Mouse (Mus musculus) CH12.LX (cell line): ENCODE measurements around the gene Fstl4. TPM values are rescaled to one million over a fixed set of nuclear protein-coding genes. Genes with fewer than 3 reads are reported as not detected.

Source experiments
- DNase-seq: peaks from one replicate; pipeline ENCODE4 v3.0.0-alpha.2; 2013; ENCODE audit errors: extremely low read depth
- H3K27ac ChIP-seq: 2 replicates; pipeline ENCODE4 v1.5.1; 2012; ENCODE audit warnings: low read depth, mild to moderate bottlenecking, control low read depth, moderate library complexity; ENCODE audit not compliant: insufficient read depth
- H3K27me3 ChIP-seq: replicated peaks from 2 replicates; pipeline ENCODE3; 2012; ENCODE audit warnings: inconsistent platforms
- H3K36me3 ChIP-seq, 2 experiments: replicated peaks in 1 of 2; 2 replicates each; pipeline versions ENCODE3 to v1.6.1; 2012; ENCODE audit warnings: inconsistent platforms in 1 of 2, low read length in 1 of 2, mild to moderate bottlenecking in 1 of 2, mixed read lengths in 1 of 2, moderate library complexity in 1 of 2; ENCODE audit not compliant: control insufficient read depth in 1 of 2, insufficient read depth in 1 of 2
- H3K4me1 ChIP-seq, 2 experiments: 2 replicates each; pipeline ENCODE4 v1.6.1; 2012; ENCODE audit warnings: inconsistent platforms in 1 of 2, moderate library complexity in 1 of 2; ENCODE audit not compliant: insufficient read depth in 2 of 2, control insufficient read depth in 1 of 2
- H3K4me2 ChIP-seq: 2 replicates; pipeline ENCODE4 v1.6.1; 2012; ENCODE audit warnings: low read depth, mild to moderate bottlenecking, control low read depth; ENCODE audit not compliant: poor library complexity, insufficient read depth, severe bottlenecking
- H3K4me3 ChIP-seq, 3 experiments: fragments of 150-350 bp in 1 of 3; sonication (generic) in 1 of 3; replicated peaks in 1 of 3; 2 replicates each; pipeline versions ENCODE3 to v1.5.1; 2011 to 2012; ENCODE audit warnings: low read depth in 2 of 3, low read length in 2 of 3, mild to moderate bottlenecking in 2 of 3, moderate library complexity in 2 of 3, control low read depth in 1 of 3, improper control_type of control experiment in 1 of 3, inconsistent platforms in 1 of 3, mixed read lengths in 1 of 3; ENCODE audit not compliant: poor library complexity in 1 of 3
- H3K79me2 ChIP-seq: replicated peaks from 2 replicates; pipeline ENCODE4 v1.6.1; 2012; ENCODE audit warnings: mild to moderate bottlenecking, moderate library complexity; ENCODE audit not compliant: control insufficient read depth, poor library complexity, insufficient read depth, severe bottlenecking; ENCODE audit errors: extremely low read depth
- H3K9ac ChIP-seq: 2 replicates; pipeline ENCODE4 v1.6.1; 2012; ENCODE audit warnings: low read depth, mild to moderate bottlenecking, control low read depth, moderate library complexity; ENCODE audit not compliant: insufficient read depth
- H3K9me3 ChIP-seq: replicated peaks from 2 replicates; pipeline ENCODE3; 2012; ENCODE audit warnings: low read length, inconsistent platforms, mixed read lengths
- CHD2 ChIP-seq: IDR thresholded peaks from 2 replicates; pipeline ENCODE4 v1.6.1; 2011; ENCODE audit warnings: low read length, improper control_type of control experiment
- ELF1 ChIP-seq: IDR thresholded peaks from 2 replicates; pipeline ENCODE4 v1.6.1; 2014; ENCODE audit warnings: low read depth, mild to moderate bottlenecking, inconsistent platforms, low read length, improper control_type of control experiment
- HCFC1 ChIP-seq: IDR thresholded peaks from 2 replicates; pipeline ENCODE4 v1.6.1; 2012; ENCODE audit warnings: low read depth, mild to moderate bottlenecking, inconsistent platforms, low read length, improper control_type of control experiment
- JUND ChIP-seq: conservative IDR thresholded peaks from 2 replicates; pipeline ENCODE4 v1.6.1; 2011; ENCODE audit warnings: low read depth, low read length, improper control_type of control experiment
- MAX ChIP-seq: IDR thresholded peaks from 2 replicates; pipeline ENCODE4 v1.6.1; 2011; ENCODE audit warnings: low read length, improper control_type of control experiment
- MAZ ChIP-seq: IDR thresholded peaks from 2 replicates; pipeline ENCODE4 v1.6.1; 2012; ENCODE audit warnings: low read depth, mild to moderate bottlenecking, inconsistent platforms, low read length, improper control_type of control experiment, moderate library complexity
- MXI1 ChIP-seq: IDR thresholded peaks from 2 replicates; pipeline ENCODE4 v1.6.1; 2011; ENCODE audit warnings: mild to moderate bottlenecking, low read depth, low read length, improper control_type of control experiment
- NRF1 ChIP-seq: IDR thresholded peaks from 2 replicates; pipeline ENCODE4 v1.6.1; 2014; ENCODE audit warnings: low read depth, mild to moderate bottlenecking, inconsistent platforms, low read length, improper control_type of control experiment, moderate library complexity
- PAX5 ChIP-seq: IDR thresholded peaks from 2 replicates; pipeline ENCODE4 v1.6.1; 2012; ENCODE audit warnings: low read length, inconsistent platforms, mixed read lengths
- POLR2A ChIP-seq: IDR thresholded peaks from 2 replicates; pipeline ENCODE4 v1.6.1; 2011; ENCODE audit warnings: low read depth, mild to moderate bottlenecking, improper control_type of control experiment, low read length
- SIN3A ChIP-seq: IDR thresholded peaks from 2 replicates; pipeline ENCODE4 v1.6.1; 2012; ENCODE audit warnings: low read length, improper control_type of control experiment, inconsistent platforms
- TBP ChIP-seq: conservative IDR thresholded peaks from 2 replicates; pipeline ENCODE4 v1.6.1; 2011; ENCODE audit warnings: low read depth, low read length, improper control_type of control experiment
- TCF12 ChIP-seq: IDR thresholded peaks from 2 replicates; pipeline ENCODE4 v1.6.1; 2014; ENCODE audit warnings: low read depth, mild to moderate bottlenecking, inconsistent platforms, low read length, improper control_type of control experiment
- UBTF ChIP-seq: IDR thresholded peaks from 2 replicates; pipeline ENCODE4 v1.6.1; 2012; ENCODE audit warnings: low read depth, mild to moderate bottlenecking, inconsistent platforms, low read length, improper control_type of control experiment, moderate library complexity
- ZC3H11A ChIP-seq: IDR thresholded peaks from 2 replicates; pipeline ENCODE4 v1.6.1; 2012; ENCODE audit warnings: low read depth, mild to moderate bottlenecking, inconsistent platforms, low read length, improper control_type of control experiment
- dilution Hi-C: fragments of 300-500 bp; cut with MboI; formaldehyde crosslinking; loops from 2 replicates; pipeline ENCODE4 v1.14.3; 2020; ENCODE audit warnings: low sequenced_read_pairs; ENCODE audit not compliant: extremely low pct_unique_long_range_greater_than_20kb, extremely low pct_ligation_motif_present
- in situ Hi-C: fragments of 300-500 bp; cut with MboI; formaldehyde crosslinking; loops from 3 replicates; pipeline ENCODE4 v1.14.3; 2019; ENCODE audit warnings: low sequenced_read_pairs, low pct_ligation_motif_present, low pct_unique_long_range_greater_than_20kb, mixed read lengths
- polyA plus RNA-seq: library from polyadenylated mRNA; unstranded; fragments of >175 nt; gene quantifications from 2 replicates; pipeline ENCODE4 v1.2.1, GENCODE M21; 2012; ENCODE audit warnings: low read depth; ENCODE audit not compliant: insufficient read length
- total RNA-seq, 2 experiments: library from RNA; depleted of rRNA; stranded (reverse); fragments of 300-350 nt in 1 of 2; fragments of >200 nt in 1 of 2; gene quantifications; 2 replicates each; pipeline ENCODE4 v1.2.3; 2012 to 2014

Fstl4 gene
- total and polyA plus RNA-seq, 3 experiments, result not detected

DNA sequence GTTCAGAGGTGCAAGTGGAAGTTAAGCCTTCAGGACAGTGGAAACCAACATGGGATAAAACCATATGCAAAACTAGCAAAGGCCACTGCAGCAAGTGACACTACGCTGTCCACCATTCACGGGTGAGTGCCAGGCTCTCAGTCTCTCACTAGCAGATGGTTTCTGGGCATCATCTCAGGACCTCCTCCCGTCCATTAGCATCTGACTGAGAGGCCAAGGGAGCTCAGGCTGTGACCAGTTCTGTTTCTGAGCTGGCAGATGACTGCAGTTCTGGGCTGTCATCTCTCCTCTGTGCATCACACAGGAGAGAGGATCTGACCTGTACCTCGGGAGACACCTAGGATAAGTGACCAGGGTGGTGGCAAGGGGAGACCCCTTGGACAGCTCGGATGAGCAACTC is 249.5 kb downstream of the Fstl4 start:
- dilution Hi-C loops, result no loop called here
- no peak for TF ChIP-seq TCF12
- TF ChIP-seq JUND, result no peak
- no peak for TF ChIP-seq CHD2
- no peak for TF ChIP-seq UBTF
- no peak for TF ChIP-seq TBP
- TF ChIP-seq SIN3A, result no peak
- TF ChIP-seq MAZ, result no peak
- no peak for TF ChIP-seq ZC3H11A
- H3K9ac ChIP-seq, result no peak overlapping the region

DNA sequence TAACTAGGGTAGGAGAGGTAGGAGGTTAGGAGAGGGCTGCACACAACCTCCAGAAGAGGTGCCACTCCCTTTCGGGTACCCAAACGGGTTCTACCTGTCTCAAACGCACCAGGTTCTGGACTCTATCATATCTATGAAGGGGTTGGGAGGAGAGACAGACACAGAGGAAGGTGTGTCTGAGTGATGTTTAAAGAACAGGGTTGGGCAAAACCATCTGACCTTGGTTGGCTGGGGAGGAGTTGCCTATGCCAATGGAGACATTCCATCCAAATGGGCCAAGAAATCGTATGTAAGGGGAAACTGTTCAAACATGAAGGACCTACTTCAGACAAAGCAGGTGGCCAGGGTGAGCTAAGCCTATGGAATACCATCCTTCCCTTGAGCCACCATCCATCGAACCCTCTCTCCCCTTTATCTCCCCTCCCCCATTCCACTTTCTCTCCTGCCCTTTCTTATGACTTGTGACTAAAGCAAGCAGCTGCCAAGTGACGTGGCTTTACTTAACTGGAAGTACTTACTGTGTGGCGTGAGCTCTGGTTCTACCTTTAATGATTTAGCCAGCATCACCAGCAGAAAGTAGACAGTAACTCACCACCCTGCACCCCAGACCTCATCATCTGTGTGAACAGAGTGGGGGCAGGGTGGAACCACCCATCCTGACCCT is 252.1 kb downstream of the Fstl4 start:
- no peak for DNase-seq
- no peaks in the 10 kb centered on the region for H3K79me2 ChIP-seq
- H3K4me2 ChIP-seq, result no peak overlapping the region
- TF ChIP-seq PAX5 (no peak), MXI1 (no peak), HCFC1 (no peak), NRF1 (no peak), ELF1 (no peak), POLR2A (no peak), MAX (no peak), SIN3A (no peak), CHD2 (no peak)
- H3K4me1 ChIP-seq, result peaks cover 0 to 2% of the 10 kb centered on the region in 2 experiments; a peak in 1 of 4 replicates
- H3K9ac ChIP-seq, result no peak overlapping the region
- dilution Hi-C loops (no loop called here), in situ Hi-C loops (no loop called here)
- H3K9me3 ChIP-seq, result no peaks in the 10 kb centered on the region
- no peak overlapping the region for H3K27ac ChIP-seq
- no peaks in the 10 kb centered on the region for H3K36me3 ChIP-seq
- H3K27me3 ChIP-seq, result peaks cover 85% of the 10 kb centered on the region
- H3K4me3 ChIP-seq, result no peak overlapping the region

More for the DNA sequence above, 249.5 kb downstream of the Fstl4 start:
- Histone ChIP-seq H3K4me3 (no peak overlapping the region), H3K4me2 (no peak overlapping the region), H3K36me3 (no peaks in the 10 kb centered on the region), H3K27ac (no peak overlapping the region), H3K27me3 (peaks cover 90% of the 10 kb centered on the region), H3K4me1 (peaks cover 0 to 2% of the 10 kb centered on the region in 2 experiments; a peak in 1 of 4 replicates), H3K79me2 (no peaks in the 10 kb centered on the region), H3K9me3 (no peaks in the 10 kb centered on the region)
- no peak for DNase-seq
- in situ Hi-C loops, result no loop called here
